Mouse (Mus musculus) testis, adult 2 months (tissue): ENCODE data around the gene Vcpkmt. TPM values are rescaled to one million over a fixed set of nuclear protein-coding genes. Genes with fewer than 3 reads are reported as not detected.
A peak's percentile ranks its signal among the peaks of the same experiment; 100 is the strongest.

Experiments
- H3K27ac ChIP-seq: fragments of 200-500 bp; 2 replicates; pipeline ENCODE4 v1.5.1; 2012; ENCODE audit warnings: low read depth, low read length; ENCODE audit not compliant: control insufficient read depth, insufficient read depth
- H3K27me3 ChIP-seq: fragments of 200-500 bp; 2 replicates; pipeline ENCODE4 v1.6.1; 2012; ENCODE audit warnings: mild to moderate bottlenecking, low read length, moderate library complexity; ENCODE audit not compliant: control insufficient read depth, insufficient read depth
- H3K36me3 ChIP-seq: fragments of 200-500 bp; 2 replicates; pipeline ENCODE4 v1.6.1; 2012; ENCODE audit warnings: mild to moderate bottlenecking, low read length; ENCODE audit not compliant: control insufficient read depth, insufficient read depth
- H3K4me1 ChIP-seq: fragments of 200-500 bp; 2 replicates; pipeline ENCODE4 v1.6.1; 2012; ENCODE audit warnings: low read length; ENCODE audit not compliant: control insufficient read depth, insufficient read depth
- H3K4me3 ChIP-seq: fragments of 200-500 bp; 2 replicates; pipeline ENCODE4 v1.5.1; 2012; ENCODE audit warnings: low read depth, mild to moderate bottlenecking, low read length, moderate library complexity, mixed read lengths; ENCODE audit not compliant: control insufficient read depth
- CTCF ChIP-seq: fragments of 200-500 bp; IDR thresholded peaks from 2 replicates; pipeline ENCODE4 v1.5.1; 2012; ENCODE audit warnings: low read depth, mild to moderate bottlenecking, inconsistent platforms, low read length, moderate library complexity; ENCODE audit not compliant: control insufficient read depth, insufficient read depth, insufficient replicate concordance
- POLR2A ChIP-seq: fragments of 200-500 bp; IDR thresholded peaks from 2 replicates; pipeline ENCODE4 v1.6.1; 2012; ENCODE audit warnings: low read depth, mild to moderate bottlenecking, inconsistent platforms, low read length, moderate library complexity; ENCODE audit not compliant: control insufficient read depth
- polyA plus RNA-seq: library from polyadenylated mRNA; depleted of rRNA; stranded (reverse); fragments of >200 nt; gene quantifications from 2 replicates; pipeline ENCODE4 v1.2.3, GENCODE M21; 2012

Gene Vcpkmt
- polyA plus RNA-seq, 1 experiment = 4.3 TPM

DNA sequence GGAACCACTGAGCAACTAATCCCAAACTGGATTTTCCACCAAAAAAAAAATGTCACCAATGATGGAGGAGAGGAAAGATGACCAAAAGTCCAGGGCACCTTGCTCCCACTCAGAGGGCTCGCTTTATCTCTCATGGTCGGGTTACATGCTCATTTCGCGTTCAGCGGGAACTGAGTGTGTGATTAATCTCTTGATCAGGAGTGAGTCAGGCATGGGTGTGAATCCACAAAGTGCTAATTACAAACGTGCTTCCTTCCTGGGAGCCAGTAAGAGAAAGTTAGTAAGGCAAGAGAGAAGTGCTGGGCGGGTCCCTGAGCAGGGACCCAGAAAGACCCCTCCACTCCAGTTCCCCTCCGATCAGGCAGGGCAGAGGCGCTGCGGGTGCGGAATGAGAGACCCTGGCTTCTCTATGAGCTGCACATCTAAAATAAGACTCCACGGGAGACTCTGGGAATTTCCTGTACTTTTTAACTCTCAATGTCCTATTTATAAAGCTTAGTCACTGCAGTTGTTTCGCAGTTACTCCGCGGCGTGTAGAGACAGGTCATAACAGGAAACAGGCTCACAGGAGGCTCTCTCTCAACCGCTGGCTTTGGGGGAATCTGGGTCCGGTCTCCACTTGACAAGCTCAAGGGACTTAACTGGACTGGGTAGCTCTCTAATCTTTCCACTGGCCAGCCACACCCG lies 45.0 kb downstream of the Vcpkmt start:
- Histone ChIP-seq H3K36me3 (no peaks in the 10 kb centered on the region), H3K4me1 (peaks cover 15% of the 10 kb centered on the region), H3K4me3 (no peak overlapping the region), H3K27me3 (no peaks in the 10 kb centered on the region), H3K27ac (peak overlapping the region; percentile 32)
- TF ChIP-seq CTCF (no peak), POLR2A (no peak)

DNA sequence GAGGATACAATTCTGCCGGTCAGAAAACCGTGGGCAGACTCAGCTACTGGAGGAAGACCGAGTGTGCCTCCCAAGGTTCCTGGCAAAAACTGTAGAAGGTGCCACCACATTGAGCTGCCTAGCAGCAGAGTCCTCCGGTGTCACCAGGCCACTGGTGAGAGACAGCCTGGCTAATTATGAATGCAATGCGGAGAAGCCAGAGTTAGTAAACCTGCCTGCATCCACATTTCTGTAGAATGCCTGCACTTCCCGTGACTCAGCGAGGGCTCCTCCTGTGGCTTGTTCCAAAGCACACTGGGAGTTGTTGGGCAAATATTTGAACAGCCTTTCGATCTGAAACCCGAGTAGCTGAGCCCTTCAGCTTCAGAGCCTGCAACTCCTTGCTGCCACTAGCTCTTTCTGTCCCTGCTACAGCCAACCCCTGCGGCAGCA lies 45.6 kb downstream of the Vcpkmt start:
- no peak overlapping the region for H3K4me3 ChIP-seq
- H3K36me3 ChIP-seq = no peaks in the 10 kb centered on the region
- no peak for TF ChIP-seq POLR2A
- TF ChIP-seq CTCF = no peak
- no peak overlapping the region; the same call in 1 of the 2 replicates for H3K27ac ChIP-seq
- peaks cover 15% of the 10 kb centered on the region for H3K4me1 ChIP-seq
- H3K27me3 ChIP-seq = no peaks in the 10 kb centered on the region

DNA sequence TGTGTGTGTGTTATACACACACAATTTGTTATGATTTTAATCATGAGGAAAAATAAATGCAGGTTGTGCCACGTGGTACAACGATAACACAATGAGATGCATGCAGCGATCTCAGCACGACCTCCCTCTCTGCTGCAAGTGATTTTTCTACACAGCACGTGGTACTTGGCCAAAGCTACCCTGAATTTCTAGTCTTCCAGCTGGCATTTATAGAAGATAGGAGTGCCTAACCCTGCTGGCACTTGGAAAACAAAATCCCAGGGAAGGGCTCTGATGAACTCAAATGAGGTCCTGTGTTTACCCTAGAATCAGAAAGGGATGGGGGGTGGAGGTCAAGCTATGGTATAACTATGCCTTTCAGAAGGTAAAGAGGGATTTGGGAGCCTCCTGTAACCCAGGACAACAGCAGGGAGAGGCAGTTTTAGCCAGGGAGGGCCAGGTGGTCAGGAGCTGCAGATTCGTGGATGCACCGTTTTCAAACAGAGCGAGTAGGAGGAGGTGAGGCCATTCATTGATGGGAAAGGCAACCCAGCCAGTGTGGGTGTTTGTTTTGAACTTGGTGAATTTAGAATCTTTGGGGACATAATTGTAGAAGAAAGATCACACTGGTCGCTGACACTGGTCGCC lies 46.1 kb downstream of the Vcpkmt start:
- H3K27ac ChIP-seq = no peak overlapping the region
- H3K4me3 ChIP-seq = no peak overlapping the region
- H3K36me3 ChIP-seq = no peaks in the 10 kb centered on the region
- TF ChIP-seq POLR2A (no peak), CTCF (no peak)
- H3K4me1 ChIP-seq = peaks cover 13% of the 10 kb centered on the region
- H3K27me3 ChIP-seq = no peaks in the 10 kb centered on the region

DNA sequence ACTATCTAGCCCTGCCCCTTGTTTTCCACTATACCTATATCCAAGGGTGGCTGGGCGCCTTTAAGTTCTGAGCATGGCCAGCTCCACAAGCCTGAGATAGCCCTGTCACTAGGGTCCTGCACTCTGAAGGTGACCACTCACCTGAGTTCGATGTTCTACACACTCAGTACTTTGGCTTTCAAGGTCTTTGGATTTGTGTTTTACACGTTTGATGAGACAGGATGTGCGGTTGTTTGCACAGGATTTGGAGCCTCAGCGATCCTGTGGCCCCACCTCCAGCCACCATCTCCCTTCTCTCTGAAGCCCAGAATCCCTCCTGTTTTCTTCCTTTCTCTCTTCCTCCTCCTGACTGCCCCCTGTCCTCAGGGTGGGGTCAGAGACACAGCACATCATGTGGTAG lies 49.6 kb downstream of the Vcpkmt start:
- TF ChIP-seq POLR2A (no peak), CTCF (no peak)
- Histone ChIP-seq H3K4me1 (peaks cover 12% of the 10 kb centered on the region), H3K36me3 (no peaks in the 10 kb centered on the region), H3K4me3 (no peak overlapping the region), H3K27ac (no peak overlapping the region), H3K27me3 (no peaks in the 10 kb centered on the region)

DNA sequence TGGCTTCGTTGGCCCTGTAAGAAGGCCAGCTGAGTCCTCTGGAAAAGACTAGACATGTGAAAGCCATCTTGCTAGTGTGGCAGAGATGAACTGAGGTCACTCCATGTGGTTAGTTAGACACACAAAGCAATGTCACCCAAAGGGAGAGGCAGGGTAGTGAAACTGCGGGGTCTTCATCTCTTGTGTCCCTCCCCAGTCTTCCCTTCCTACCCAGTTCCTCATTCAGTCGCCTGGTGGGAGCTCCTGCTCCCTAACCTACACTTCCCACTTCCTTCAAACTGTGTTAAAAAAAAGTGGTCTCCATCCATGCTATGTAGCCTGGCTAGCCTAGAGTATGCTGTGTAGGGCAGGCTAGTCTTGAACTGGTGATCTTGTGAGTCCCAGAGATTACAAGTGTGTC lies 50.3 kb downstream of the Vcpkmt start:
- no peaks in the 10 kb centered on the region for H3K36me3 ChIP-seq
- no peak overlapping the region for H3K27ac ChIP-seq
- H3K4me3 ChIP-seq = no peak overlapping the region
- TF ChIP-seq CTCF (no peak), POLR2A (no peak)
- peaks cover 8% of the 10 kb centered on the region for H3K4me1 ChIP-seq
- no peaks in the 10 kb centered on the region for H3K27me3 ChIP-seq

DNA sequence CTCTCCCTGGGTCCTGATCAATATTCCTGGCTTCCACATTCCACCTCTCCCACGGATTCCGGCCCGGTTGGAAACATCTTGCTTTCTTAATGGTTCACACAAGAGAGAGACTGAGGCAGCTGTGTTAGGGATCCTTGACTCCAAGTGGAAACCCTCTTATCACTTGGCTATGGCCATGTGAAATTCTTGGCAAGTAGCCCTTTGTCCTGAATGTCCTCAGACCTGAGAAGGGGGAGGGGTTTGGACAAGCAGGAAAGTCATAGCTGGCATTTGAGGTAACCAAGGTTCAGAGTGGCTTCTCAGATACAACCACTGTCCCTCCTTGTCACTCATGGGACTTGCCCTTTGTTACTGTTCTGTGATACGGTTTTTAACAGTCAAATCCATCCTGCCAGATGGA lies 50.7 kb downstream of the Vcpkmt start:
- Histone ChIP-seq H3K27ac (no peak overlapping the region), H3K27me3 (no peaks in the 10 kb centered on the region), H3K4me1 (peaks cover 5% of the 10 kb centered on the region), H3K36me3 (no peaks in the 10 kb centered on the region), H3K4me3 (no peak overlapping the region)
- TF ChIP-seq POLR2A = no peak
- TF ChIP-seq CTCF = no peak

DNA sequence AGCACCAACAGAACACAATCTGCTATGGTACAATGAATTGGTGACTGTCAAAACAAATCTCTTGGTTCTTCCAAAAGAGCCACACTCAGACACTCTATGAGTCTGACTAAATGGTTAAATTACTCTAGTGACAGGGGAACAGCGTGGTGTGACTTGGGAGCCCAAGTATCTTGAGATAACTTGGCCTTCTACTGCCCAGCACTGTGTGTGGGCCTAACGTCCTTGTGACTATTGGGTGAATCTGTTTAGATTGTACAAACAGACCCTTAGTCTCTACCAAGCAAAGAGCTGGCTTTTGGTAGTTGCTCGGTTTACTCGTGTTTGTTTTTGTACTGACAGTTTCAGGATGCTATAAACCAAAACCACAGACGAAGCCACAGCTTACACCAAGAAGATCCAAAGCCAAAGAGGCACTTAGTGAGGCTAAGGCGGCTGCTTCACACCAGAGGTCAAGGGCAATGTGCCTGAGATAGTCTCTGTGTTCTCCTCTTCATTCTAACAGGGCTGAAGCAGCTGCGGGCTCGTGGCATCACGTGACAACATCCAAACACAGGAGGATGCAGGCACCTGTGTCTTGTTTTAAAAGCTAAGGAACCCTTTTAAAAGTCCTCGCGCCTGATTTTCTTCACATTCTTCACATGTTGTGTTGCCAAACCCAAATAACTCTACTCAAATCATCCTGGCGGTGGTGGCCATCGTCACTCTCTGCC lies 53.0 kb downstream of the Vcpkmt start:
- TF ChIP-seq CTCF (no peak), POLR2A (no peak)
- Histone ChIP-seq H3K27ac (no peak overlapping the region; the same call in 1 of the 2 replicates), H3K27me3 (no peaks in the 10 kb centered on the region), H3K4me3 (no peak overlapping the region), H3K36me3 (no peaks in the 10 kb centered on the region), H3K4me1 (peaks cover 2% of the 10 kb centered on the region)
